Mouse (Mus musculus): Measurements from ENCODE around the gene Sema3a. TPM values are rescaled to one million over a fixed set of nuclear protein-coding genes. Genes with fewer than 3 reads are reported as not detected.

The Sema3a gene
- polyA plus RNA-seq, 2 experiments, result 22.1 to 43.8 TPM

DNA sequence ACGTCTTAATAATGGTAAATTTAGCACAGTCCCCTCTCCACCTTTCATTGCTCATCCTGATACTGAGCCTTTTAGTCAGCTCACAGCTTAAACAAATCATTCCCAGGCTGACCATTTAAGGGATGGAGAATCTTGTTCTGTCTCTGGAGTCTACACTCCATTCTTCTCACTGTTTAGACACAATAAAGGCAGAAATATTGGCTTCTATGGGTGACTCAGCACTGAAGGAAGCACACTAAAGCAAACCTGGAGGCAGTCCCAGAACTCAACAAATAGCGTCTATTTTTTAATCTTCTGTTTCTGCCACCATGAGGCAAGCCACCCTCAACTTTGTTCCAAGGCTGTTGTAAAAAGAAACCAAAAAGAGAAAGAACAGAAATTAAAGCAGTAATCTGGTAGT lies 374.6 kb downstream of the Sema3a start:
- no peaks in the 10 kb centered on the region for H3K4me1 ChIP-seq (ENCODE audit: control insufficient read depth, insufficient read depth, low read length)
- TF ChIP-seq POLR2A (IDR thresholded peaks at IDR 0.05; ENCODE audit: borderline replicate concordance, extremely low read depth, insufficient read depth, insufficient read length), result no peak
- 80% methylated on average over 2 of the region's 2 CpGs for WGBS

DNA sequence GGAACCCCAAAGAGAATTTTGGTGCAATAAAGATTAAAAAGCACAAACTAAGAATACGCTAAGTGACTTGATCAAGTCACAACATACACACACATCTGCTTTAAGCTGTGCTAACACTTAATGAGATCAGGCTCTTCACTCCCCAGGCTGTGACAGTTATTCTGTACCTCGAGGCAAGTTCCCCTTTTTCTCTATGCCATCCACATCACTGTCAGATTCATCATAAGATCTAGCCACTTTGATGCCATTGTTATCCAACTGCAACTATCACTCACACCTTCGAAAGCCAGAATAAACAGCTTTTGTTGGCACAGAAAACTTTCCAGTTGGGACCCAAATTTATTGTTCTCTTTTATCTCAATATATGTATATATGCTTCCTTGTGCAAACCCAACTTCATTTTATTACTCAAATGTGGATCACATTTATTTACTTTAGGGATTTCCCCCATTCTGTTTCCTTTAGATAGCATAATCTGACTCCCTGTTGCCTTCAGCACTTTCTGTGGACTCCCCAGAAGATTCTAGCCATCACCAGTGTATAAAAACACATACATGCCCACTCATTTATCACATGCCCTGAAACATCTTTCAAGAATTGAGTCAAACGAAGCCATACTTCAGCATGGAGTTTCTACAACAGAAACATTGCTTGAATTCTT lies 380.8 kb downstream of the Sema3a start:
- no peak overlapping the region for H3K4me3 ChIP-seq (replicated peaks; ENCODE audit: low read length)
- H3K9ac ChIP-seq (ENCODE audit: low read depth, low read length, severe bottlenecking), result no peak overlapping the region
- no peaks in the 10 kb centered on the region for H3K9me3 ChIP-seq (ENCODE audit: control insufficient read depth, low read length)
- DNase-seq (ENCODE audit: low spot score) (no peak), ATAC-seq (ENCODE audit: low FRiP score, low read depth) (no peak)
- no peak overlapping the region for H3K27ac ChIP-seq (replicated peaks; ENCODE audit: low read depth, low read length)
- TF ChIP-seq POLR2A (IDR thresholded peaks at IDR 0.05; ENCODE audit: borderline replicate concordance, extremely low read depth, insufficient read depth, insufficient read length), result no peak
- no peak overlapping the region for H3K4me2 ChIP-seq (replicated peaks; ENCODE audit: low read depth, low read length, severe bottlenecking)
- 69% methylated on average over 4 of the region's 4 CpGs for WGBS
- H3K27me3 ChIP-seq (ENCODE audit: control insufficient read depth, insufficient read depth, low read length), result no peaks in the 10 kb centered on the region
- H3K36me3 ChIP-seq (ENCODE audit: control insufficient read depth, insufficient read depth, low read length), result no peaks in the 10 kb centered on the region
- H3K4me1 ChIP-seq (ENCODE audit: control insufficient read depth, insufficient read depth, low read length), result no peaks in the 10 kb centered on the region

More for the DNA sequence above, 374.6 kb downstream of the Sema3a start:
- no peak overlapping the region for H3K9ac ChIP-seq (ENCODE audit: low read depth, low read length, severe bottlenecking)
- no peaks in the 10 kb centered on the region for H3K27me3 ChIP-seq (ENCODE audit: control insufficient read depth, insufficient read depth, low read length)
- ATAC-seq (ENCODE audit: low FRiP score, low read depth) (no peak), DNase-seq (ENCODE audit: low spot score) (no peak)
- H3K9me3 ChIP-seq (ENCODE audit: control insufficient read depth, low read length), result no peaks in the 10 kb centered on the region
- H3K4me3 ChIP-seq (replicated peaks; ENCODE audit: low read length), result no peak overlapping the region
- H3K4me2 ChIP-seq (replicated peaks; ENCODE audit: low read depth, low read length, severe bottlenecking), result no peak overlapping the region
- no peaks in the 10 kb centered on the region for H3K36me3 ChIP-seq (ENCODE audit: control insufficient read depth, insufficient read depth, low read length)
- no peak overlapping the region for H3K27ac ChIP-seq (replicated peaks; ENCODE audit: low read depth, low read length)

DNA sequence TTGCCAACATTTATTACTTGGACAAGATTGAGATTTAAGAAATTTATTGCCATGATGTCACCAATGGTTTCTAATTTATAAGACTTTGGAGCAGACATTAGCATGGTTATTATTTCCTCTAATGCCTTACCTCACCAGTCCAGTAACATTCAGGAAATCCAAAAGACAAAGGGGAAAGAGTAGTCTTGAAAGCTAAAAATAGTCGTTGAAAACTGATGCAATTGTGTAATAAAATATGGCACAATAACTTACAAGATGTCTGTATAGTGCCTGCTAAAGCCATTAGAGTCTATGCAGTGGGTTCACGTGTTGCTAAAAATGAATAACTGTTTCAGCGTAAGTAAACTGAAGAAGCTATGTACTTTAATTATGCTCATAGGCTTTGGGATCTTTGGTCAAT lies 383.9 kb downstream of the Sema3a start:
- no peak for TF ChIP-seq POLR2A (IDR thresholded peaks at IDR 0.05; ENCODE audit: borderline replicate concordance, extremely low read depth, insufficient read depth, insufficient read length)
- no peak; the same call in 1 of the 2 replicates for ATAC-seq (ENCODE audit: low FRiP score, low read depth)
- H3K4me1 ChIP-seq (ENCODE audit: control insufficient read depth, insufficient read depth, low read length), result no peaks in the 10 kb centered on the region
- no peak for DNase-seq (ENCODE audit: low spot score)
- no peaks in the 10 kb centered on the region for H3K27me3 ChIP-seq (ENCODE audit: control insufficient read depth, insufficient read depth, low read length)
- no peak overlapping the region for H3K4me2 ChIP-seq (replicated peaks; ENCODE audit: low read depth, low read length, severe bottlenecking)
- H3K4me3 ChIP-seq (replicated peaks; ENCODE audit: low read length), result no peak overlapping the region
- H3K9ac ChIP-seq (ENCODE audit: low read depth, low read length, severe bottlenecking), result no peak overlapping the region
- H3K36me3 ChIP-seq (ENCODE audit: control insufficient read depth, insufficient read depth, low read length), result no peaks in the 10 kb centered on the region
- no peak overlapping the region for H3K27ac ChIP-seq (replicated peaks; ENCODE audit: low read depth, low read length)
- no peaks in the 10 kb centered on the region for H3K9me3 ChIP-seq (ENCODE audit: control insufficient read depth, low read length)
- WGBS, result 57% methylated on average over 3 of the region's 3 CpGs

DNA sequence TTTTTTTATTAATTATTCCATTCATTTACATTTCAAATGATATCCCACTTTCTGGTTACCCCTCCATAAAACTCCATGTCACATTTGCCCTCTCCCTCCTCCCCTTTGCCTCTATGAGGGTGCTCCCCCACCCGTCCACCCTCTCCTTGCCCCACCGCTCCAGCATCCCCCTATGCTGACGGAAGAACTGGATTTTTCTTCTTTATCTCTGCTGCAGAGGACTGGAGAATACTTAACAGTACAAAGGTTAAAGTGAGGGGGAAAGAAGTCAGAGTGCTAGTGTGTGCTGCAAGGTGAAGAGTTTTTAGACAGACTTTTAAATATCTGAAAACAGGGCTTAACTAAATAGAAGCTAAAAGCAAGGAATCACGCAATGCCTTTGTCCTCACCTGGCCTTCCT lies 391.8 kb downstream of the Sema3a start:
- no peaks in the 10 kb centered on the region for H3K27me3 ChIP-seq (ENCODE audit: control insufficient read depth, insufficient read depth, low read length)
- no peak overlapping the region for H3K4me3 ChIP-seq (replicated peaks; ENCODE audit: low read length)
- 88% methylated on average over 4 of the region's 4 CpGs for WGBS
- TF ChIP-seq POLR2A (IDR thresholded peaks at IDR 0.05; ENCODE audit: borderline replicate concordance, extremely low read depth, insufficient read depth, insufficient read length), result no peak
- no peaks in the 10 kb centered on the region for H3K9me3 ChIP-seq (ENCODE audit: control insufficient read depth, low read length)
- DNase-seq (ENCODE audit: low spot score) (no peak), ATAC-seq (ENCODE audit: low FRiP score, low read depth) (no peak)
- peaks cover 7% of the 10 kb centered on the region; the same call in 1 of the 2 replicates for H3K4me1 ChIP-seq (ENCODE audit: control insufficient read depth, insufficient read depth, low read length)
- no peak overlapping the region for H3K27ac ChIP-seq (replicated peaks; ENCODE audit: low read depth, low read length)
- H3K9ac ChIP-seq (ENCODE audit: low read depth, low read length, severe bottlenecking), result no peak overlapping the region
- H3K36me3 ChIP-seq (ENCODE audit: control insufficient read depth, insufficient read depth, low read length), result peaks cover 3% of the 10 kb centered on the region; the same call in 1 of the 2 replicates
- H3K4me2 ChIP-seq (replicated peaks; ENCODE audit: low read depth, low read length, severe bottlenecking), result no peak overlapping the region

DNA sequence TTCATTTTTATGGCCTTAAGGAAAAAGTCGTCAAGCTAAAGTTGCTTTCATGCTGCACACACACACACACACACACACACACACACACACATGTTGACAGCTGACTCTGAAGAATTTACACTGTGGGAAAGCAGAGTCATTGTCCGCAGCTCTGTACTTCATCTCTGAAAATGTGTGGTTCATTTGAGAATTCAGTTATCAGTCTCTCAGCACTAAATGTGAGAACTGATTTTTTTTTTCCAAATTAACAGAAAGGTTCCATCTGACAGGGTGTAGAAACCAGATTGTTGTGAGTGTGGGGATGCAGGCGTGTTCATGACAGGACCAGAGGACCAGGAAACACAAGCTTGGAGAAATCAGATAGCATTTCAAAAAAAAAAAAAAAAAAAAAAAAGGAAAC lies 400.4 kb downstream of the Sema3a start:
- TF ChIP-seq POLR2A (IDR thresholded peaks at IDR 0.05; ENCODE audit: borderline replicate concordance, extremely low read depth, insufficient read depth, insufficient read length), result no peak
- 52% methylated on average over 3 of the region's 3 CpGs for WGBS

More for the DNA sequence above, 400.4 kb downstream of the Sema3a start:
- Histone ChIP-seq H3K4me3 (replicated peaks; ENCODE audit: low read length) (no peak overlapping the region), H3K27ac (replicated peaks; ENCODE audit: low read depth, low read length) (no peak overlapping the region), H3K36me3 (ENCODE audit: control insufficient read depth, insufficient read depth, low read length) (no peaks in the 10 kb centered on the region), H3K27me3 (ENCODE audit: control insufficient read depth, insufficient read depth, low read length) (no peaks in the 10 kb centered on the region), H3K9ac (ENCODE audit: low read depth, low read length, severe bottlenecking) (no peak overlapping the region), H3K9me3 (ENCODE audit: control insufficient read depth, low read length) (no peaks in the 10 kb centered on the region), H3K4me2 (replicated peaks; ENCODE audit: low read depth, low read length, severe bottlenecking) (no peak overlapping the region), H3K4me1 (ENCODE audit: control insufficient read depth, insufficient read depth, low read length) (0 out of 2 replicates have a peak, but pooled peaks cover 3% of the 10 kb centered on the region)
- DNase-seq (ENCODE audit: low spot score), result no peak
- ATAC-seq (ENCODE audit: low FRiP score, low read depth), result no peak
